Mouse (Mus musculus): Measurements from ENCODE around the gene Pla2g2d.

Gene Pla2g2d

DNA sequence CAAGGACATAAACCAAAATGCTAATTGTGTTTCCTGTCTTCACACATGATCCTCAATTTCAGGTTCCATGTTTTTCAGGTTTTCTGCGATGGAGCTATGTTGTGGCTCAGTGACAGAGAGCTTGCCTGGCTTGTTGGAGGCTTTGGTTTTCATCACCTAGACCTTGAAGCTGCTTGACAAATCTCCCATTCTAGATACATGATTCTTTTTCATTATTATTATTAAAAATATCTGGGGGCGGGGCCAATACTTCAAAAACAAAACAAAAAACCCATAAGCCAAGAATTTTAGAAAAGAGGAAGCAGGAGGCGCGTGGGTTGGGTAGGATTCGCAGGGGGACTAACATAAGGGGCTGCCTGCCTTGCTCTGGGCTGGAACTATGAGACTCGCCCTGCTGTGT is at the start of gene Pla2g2d:
Gene Pla2g2d, plus strand, starts transcription at position 301 of the 400 bp plus-strand sequence.
- DNase-seq (ENCODE audit: low read depth): no peak

DNA sequence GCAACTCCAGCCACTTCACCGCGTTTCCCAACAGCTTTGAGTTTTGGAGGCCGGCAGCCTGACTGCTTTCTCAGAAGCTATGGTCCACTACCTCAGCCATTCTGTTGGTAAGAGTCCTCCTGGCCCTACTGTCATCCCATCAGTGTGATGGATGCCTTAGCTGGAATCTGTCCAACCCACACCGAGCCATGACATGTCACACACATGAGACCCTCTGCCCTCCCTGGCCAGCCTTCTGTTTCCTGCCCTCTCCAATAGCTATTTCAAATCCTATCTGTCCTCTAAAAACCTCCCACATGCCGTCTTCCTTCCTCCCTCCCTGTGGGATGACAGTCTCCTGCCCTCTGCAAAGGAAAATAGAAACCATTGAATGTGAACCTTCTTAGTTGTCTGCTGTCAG is 49.8 kb upstream of the Pla2g2d start:
- DNase-seq (ENCODE audit: low read depth): no peak

DNA sequence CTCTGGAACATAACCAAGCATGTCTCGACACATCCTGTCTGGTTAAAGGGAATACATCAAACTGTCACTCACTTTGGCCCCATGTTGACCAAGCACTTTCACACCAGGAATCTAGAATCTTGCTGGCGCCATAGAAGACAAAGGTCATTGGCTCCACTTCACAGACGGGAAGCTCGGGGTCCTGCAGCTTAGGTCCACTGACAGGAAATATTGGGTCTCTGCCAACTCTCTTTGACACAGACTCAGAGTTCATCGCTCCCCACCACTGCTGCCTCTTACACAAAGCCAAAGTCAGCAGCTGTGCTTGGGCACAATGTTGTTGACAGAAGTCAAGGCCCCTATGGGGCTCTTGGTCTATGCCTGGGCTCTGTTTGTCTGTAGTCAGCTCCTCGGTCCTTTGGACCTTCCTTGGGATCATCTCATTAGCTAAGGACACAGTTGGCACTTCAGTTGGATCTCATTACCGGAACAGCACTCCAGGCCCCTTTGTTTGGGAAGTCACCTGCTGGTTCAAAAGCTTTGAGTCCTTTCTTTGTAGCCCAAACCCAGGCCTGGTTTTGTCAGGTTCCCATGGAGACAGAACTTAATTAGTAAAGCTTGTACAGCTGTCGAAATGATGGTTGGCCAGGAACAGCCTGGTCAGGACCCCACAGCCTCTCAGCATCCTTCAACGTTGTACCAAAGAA is 46.4 kb upstream of the Pla2g2d start:
- DNase-seq (ENCODE audit: low read depth): no peak

DNA sequence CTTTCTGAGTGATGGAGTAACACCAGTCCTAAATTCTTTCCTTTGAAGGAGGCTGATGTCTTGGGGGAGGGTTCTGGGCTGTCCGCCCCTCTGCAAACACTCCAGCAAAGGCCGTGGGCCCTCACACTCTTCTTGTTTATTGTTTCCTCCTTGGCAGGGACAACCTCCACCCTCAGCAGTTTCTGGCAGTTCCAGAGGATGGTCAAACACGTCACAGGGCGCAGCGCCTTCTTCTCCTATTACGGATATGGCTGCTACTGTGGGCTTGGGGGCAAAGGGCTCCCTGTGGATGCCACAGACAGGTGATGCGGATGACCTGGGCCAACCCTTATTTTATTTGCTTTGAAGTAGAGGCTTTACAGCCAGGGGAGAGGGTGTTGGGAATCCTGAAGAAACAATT is 41.4 kb upstream of the Pla2g2d start:
- no peak for DNase-seq (ENCODE audit: low read depth)

DNA sequence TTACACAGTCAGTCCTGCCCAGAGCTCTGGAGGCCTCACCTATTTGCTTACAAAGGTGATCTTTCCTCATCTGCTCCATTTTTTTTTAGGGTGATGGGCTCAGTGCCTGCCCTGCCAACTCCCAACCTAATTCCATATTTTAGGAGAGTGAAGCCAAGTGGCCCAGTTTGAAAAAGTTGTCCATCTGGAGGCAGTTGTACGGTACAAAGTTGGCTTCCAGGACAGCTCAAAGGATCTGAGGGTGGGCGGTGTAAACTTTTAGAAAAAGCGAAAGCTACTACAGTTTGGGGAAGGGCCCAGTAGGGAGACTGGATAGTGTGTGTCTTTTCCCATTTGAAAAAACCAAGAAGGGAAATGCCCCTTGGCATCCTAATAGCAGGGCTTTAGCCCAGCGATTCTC is 40.7 kb upstream of the Pla2g2d start:
- DNase-seq (ENCODE audit: low read depth): no peak

DNA sequence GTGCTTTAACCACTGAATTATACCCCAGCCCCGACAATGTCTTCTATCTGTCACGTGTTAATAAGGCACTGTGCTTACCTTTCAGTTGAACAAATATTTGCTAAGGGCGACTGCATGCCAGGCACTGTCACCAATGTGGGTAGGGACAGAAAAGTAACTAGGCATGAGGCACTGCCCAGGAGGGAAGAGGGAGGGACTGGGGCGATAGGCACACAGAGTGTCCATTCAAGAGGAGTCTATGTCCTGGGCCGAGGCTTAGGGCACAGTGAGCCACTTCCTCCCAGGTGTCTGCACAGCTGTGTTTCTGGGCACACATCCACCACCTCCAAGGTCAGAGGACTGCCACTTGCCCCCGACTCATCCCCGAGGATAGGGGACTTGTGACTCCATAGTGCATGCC is 38.5 kb upstream of the Pla2g2d start, which contains the start of gene Ubxn10:
Gene Ubxn10, minus strand, starts transcription at position 137 of the 400 bp plus-strand sequence.
- no peak for DNase-seq (ENCODE audit: low read depth)

DNA sequence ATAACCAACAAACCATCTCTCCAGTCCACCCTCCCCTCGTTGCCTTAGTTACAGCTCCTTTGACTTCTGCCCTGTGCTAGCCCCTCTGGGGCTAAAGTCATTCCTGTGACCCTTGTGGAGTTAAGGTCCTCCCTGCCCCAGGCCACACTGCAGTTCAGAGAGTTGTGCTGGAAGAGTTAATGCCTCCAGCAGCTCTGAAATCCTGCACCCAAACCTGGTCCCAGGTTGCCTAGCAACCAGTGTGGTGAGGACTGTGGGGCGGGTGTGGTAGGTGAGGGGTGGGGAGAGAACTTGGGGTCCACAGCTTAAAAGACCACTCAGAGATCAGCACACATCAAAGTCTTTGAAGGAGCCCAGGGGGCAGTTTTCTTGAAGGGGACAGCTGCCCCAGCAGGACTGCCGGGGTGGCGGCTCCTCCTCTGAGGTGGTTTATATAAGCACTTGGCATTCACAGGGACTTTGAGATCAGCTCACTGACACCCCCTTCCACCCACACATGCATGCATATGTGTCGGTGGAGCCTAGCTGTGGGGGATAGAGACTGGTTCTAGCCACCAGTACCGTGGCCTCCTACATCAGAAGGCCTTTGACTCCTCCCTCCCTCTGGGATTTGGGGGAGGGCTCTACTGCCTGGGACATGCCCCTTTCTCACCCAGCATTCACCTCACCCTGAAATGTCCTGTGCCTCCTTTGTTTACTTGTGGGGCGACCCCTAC is 36.2 kb upstream of the Pla2g2d start:
- DNase-seq (ENCODE audit: low read depth): no peak

DNA sequence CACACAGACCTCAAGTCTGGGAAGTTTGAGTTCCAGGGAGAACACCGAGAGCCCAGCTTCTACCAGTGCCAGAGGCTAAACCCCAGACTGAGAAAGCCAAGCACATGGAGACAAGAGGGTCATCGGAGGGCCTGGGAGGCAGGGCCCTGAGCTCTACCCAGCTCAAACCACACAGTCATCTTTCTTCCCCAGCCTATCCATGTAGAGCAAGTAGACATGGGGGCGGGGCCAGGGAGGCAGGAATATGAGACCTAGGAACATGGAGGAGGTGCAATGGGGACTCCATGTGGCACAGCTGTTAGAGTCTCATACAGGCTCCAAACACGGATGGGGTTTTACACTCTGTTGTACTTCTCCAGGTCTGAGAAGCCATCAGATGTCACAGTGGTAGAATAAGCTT is 29.7 kb upstream of the Pla2g2d start:
- no peak for DNase-seq (ENCODE audit: low read depth)

DNA sequence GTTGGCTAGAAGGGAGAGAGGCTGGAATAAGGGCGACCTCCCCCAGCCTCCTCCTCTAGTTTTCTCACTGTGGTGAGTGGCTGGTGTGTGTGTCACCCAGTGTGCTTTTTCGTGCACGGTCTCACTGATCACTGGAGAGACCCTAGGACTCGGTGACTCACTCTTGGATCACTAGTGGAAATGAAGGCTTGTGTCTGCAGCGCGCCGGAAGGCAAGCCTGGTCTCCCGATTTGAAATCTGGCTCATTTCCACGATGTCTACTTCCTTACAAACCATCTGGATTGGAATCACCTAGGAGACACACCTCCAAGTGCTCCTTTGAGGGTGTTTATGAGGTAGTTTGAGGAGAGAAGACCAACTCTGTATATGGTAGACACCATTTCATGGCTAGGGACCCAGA is 28.7 kb upstream of the Pla2g2d start:
- DNase-seq (ENCODE audit: low read depth): no peak

DNA sequence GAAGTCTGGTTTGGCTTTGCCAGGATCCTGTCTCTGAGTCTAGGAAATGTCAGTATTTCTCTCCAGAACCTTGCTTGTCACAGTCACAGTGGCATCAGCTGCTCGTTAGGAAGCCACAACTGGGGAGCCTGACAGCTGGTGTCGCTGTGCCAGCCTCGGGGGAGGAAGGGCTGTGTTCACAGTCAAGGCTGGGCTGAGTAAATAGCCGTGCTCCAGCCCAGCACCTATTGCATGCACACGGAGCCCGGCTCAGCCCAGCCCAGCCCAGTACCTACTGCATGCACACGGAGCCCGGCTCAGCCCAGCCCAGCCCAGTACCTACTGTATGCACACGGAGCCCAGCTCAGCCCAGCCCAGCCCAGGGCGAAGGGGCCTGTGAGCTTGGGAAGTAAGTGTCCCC is 27.7 kb upstream of the Pla2g2d start:
- DNase-seq (ENCODE audit: low read depth): no peak

DNA sequence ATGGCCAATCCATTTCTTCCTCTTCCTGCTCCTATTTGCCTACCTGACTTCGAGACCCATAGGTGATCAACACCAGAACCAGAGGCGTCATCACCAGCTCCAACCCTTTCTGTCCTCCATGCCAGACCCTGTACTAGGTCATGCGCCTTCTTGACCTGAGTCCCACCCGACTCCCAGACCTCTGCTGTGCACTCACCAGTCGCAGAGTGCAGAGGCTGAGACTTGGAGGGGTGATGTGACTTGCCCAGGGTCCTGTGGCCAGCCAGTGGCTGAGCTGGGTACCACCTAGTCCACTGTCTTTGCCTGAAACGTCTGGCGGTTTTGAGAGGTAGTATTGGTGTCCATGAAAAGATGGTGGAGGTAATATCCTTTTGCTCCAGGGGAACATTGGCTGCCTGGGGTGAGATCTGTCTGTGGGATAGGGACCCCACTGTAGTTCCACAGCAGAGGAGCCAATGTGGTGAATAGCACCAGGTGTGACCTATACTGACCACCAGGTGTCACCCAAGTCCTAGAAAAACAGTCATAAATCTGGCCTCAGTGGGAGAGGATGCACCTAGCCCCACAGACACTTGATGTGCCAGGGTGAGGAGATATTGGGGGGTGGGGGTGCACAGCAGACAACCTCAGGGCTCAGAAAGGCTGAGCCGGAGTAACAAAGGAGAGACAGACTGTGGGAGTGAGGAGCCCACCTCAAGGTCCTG is 27.0 kb upstream of the Pla2g2d start:
- DNase-seq (ENCODE audit: low read depth): peak; percentile 5

DNA sequence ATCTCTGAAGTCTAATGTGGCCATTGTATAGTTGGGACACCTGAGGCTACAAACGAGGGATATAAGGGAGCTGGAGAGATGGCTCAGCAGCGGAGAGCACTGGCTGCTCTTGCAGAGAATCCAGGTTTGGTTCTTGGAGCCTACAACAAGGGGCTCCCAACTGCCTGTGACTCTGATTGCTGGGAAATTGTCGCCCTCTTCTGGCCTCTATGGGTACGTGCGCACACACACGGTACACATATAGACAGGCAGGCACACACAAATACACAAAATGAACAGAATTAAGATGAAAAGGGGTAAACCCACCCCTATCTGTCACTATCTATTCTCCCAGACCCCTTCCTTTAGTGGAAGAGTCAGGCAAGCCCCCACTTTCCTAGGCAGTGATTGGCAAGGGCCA is 22.9 kb upstream of the Pla2g2d start:
- no peak for DNase-seq (ENCODE audit: low read depth)

DNA sequence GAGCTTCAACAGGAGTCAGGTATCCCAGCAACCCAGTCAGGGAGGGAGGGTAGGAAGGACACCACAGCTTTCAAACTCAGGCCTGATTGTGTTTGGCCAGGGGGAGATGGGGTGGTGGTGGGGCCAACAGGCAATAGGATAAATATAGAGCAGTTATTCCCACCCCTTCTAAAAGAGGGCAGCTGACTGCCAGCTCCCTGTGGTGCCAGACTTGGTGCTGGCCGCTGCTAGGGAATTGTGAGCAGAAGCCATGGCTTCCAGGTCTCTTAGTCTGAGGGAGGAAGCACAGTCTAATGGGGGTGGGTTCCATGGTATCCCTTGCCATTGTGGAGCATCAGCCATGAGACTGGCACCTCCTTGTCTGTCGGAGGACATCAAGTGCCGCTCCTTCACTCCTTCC is 21.9 kb upstream of the Pla2g2d start:
- DNase-seq (ENCODE audit: low read depth): no peak

DNA sequence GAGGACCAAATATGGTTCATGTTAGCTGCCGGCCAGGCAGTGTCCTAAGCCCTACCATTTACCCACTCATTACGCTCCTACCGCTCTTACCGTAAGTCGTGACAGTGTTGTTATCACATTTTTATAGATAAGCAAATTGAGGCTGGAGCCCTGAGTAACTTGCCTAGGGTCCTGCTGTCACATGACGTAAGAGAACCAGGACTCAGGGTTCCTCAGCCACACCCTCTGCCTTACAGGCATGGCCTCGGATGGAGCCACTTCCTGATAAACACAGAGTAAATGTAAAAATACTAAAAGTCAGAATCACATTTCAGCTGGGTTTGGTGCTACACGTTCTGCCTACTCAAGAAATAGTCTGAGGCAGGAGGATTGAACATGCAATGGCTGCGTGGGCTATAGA is 21.1 kb upstream of the Pla2g2d start:
- no peak for DNase-seq (ENCODE audit: low read depth)

DNA sequence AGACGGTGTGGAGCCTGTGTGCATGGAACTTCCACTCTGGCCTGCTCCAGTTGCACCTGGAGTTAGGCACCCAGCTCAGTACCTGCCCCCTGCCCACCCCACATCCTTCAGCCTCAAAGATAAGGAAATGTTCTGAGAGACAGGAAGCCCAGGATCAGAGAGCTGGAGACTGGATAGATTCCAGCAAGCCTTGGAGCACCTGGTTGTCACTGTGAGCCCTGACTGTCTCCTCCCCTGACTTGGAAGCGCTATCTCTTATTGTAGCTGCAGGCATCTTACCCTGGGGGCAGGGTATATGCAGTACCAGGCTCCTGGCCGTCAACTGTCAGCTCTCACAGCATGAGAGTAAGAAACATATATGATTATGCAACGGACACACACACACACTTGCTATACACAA is 20.1 kb upstream of the Pla2g2d start:
- DNase-seq (ENCODE audit: low read depth): no peak

DNA sequence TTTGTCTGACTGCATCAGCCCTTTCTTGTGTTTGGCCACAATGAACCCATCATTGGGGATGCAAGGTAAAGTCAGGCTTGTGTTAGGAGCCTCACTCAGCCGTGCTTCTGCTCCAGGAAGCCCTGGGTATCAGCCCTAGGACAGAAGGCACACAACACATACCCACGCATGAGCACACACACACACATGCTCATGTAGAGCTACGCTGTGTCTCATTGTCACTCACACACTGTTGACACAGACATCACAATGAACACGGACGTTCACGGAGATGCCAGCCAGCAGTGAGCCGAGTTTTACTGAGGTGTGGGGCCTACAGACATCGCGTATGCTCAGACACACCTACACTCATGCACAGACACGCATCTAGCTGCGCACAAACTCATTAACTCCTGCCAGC is 19.6 kb upstream of the Pla2g2d start:
- DNase-seq (ENCODE audit: low read depth): no peak

DNA sequence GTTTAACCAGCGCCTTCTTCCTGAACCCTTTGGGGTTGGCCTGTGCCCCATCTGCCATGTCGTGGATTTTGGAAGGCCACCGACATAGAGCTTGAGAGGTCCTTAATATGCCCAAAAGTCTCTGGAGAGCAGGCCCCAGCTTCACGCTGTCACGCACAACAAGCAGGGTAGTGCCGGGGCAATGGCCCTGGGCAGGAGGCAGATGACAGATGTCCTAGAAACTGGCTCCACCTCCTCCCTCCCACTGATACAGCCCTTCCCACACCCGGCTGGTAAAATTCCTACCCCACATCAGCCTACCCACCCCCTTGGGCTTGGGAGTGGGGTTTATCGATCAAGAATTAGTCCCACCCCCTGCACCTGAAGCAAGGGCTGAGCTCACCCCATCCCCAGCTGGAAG is 18.1 kb upstream of the Pla2g2d start, which contains the start of gene Pla2g2f:
Gene Pla2g2f, minus strand, starts transcription at position 211 of the 400 bp plus-strand sequence.
- no peak for DNase-seq (ENCODE audit: low read depth)

DNA sequence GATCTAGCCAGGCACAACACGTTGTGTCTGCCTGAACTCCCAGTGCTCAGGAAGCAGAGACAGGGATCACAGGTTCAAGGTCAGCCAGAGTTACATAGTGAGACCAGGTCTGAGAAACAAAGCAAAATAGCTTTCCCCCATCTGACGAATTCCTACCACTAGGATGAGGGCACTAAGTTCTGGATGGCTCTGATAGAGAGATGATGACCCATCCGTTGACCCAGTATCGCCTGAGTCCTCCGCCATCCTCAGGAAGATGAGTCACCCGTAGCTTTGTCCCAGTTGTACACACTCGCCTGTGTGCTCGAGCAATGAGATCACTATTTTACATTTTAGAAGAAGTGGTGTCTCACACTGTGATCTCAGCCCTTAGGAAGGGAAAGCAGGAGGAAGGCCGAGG is 13.3 kb upstream of the Pla2g2d start:
- DNase-seq (ENCODE audit: low read depth): no peak

DNA sequence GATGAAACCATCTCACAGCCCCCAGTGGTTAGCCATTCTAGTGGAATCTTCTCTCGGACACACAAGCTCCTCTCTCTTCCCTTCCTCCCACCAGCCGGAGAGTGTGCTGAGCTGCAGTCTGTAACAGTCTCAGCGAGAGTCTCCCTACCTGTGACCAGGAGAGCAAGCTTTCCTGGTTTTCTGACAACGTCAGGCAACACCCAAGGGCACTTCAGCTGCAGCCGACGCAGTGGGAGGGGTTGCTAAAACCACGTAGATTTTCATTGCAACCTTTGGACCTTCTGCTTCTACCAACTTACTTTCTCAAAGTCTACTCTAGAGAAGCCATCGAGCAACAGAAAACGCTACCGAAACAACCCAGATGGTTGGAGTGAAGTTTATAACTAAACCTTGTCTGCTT is 3.6 kb upstream of the Pla2g2d start:
- DNase-seq (ENCODE audit: low read depth): no peak

DNA sequence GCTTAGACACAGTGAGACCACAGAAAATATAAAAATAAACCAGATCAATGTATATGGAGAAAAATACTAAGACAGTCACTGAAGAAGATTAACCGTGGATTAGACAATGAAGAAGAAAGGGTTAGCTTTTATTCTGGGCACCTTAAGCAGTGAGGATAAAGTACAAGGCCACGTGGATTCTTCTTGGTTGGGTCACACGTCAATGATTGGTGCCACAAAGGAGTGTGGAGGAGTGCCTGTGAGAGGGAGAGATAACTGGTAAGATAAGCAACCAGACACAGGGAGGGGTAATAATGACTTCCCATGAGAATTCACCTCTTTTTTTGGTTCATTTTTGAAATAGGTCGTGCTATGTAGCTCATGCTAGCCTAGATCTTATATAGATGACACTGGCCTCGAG is 3.1 kb upstream of the Pla2g2d start:
- DNase-seq (ENCODE audit: low read depth): no peak

DNA sequence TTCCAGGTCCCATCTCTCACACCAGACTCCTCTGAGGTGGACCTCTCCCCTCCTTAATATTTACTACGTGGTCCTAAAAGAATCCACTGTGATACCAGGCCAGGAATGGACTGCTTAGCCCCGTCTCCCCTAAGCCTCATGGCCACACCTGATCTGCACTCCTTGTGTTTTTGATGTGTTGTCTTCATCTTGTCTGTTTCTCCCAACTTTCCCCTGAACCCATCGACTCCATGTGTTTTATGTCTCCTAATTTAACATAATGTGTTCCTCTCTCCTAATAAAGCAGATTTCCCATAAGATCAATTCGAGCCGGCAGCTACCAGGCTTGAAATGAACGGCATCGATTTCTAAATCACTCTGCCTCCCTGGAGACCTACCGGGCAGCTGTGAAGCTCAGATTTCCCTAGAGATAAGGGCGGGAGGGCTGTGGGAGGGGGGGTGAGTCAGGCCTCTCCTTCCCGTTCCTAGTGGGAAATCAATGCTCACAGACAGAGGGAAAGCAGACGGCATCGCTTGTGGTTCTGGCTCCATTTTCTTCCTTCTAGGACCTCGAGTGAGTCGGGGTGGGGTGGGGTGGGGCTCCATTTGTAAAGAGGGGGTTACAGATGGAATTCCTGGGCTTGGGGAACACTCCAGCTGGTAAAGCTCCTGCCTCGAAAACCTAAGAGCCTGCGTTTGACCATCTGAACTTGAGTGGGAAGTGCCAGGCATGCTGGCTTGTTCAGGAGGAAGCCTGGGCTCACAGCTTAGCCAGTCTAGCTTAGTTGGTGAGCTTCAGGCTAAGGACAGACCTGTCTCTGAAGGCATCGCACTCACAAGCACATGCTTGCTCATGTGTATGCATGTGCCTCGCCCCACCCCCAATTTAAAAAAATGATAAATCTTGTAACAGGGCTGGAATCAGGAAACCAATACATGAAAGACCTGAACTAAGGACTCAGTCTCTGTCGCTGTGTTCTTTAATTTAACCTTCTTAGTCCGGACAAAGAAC is 2.2 kb downstream of the Pla2g2d start:
- DNase-seq (ENCODE audit: low read depth): no peak

DNA sequence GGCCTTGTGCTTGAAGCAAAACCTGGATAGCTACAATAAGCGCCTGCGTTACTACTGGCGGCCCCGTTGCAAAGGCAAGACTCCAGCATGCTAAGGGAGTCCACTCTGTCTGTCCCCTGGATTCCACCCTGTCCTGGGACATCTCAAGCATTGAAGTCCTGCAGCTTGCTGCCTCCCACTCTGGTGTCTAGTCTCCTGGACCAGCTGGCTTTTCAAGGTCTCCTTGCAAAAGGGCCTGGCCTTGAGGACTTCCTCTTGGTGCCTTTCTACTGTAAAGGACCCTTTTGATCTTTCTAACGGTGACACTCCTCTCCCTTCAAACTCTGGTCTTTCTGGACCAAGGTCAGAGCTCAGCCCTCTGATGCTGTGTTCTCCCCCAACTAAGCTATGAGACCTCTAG is 4.8 kb downstream of the Pla2g2d start:
- no peak for DNase-seq (ENCODE audit: low read depth)
